In the genomic region with DNA sequence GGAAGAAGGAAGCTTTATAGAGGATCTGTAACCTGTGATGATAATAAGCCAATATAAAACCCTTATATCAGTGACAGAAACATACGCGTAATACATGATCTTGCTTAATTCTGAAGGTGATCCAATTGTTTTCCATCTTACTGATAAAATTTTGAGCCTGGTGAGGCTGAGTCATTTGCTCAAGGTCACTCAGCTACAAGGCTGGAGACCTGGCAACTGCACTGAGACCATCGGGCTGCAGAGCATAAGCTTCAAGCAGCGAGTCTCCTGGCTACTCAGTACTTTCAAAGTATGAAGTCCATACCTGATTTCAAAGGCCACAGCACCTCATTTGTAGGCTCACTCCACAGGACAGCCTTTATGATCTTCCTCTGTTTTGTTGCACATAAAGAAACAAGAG, we compare ENCODE assay signal across 18 mouse cellular contexts. TPM values are rescaled to one million over a fixed set of nuclear protein-coding genes. Genes with fewer than 3 reads are reported as not detected.
DNase-seq lines count a peak whose midpoint lies in the region.
"Had no signal": no experiment of that assay in that cellular context is flagged by ENCODE, and none has a peak within 500 bp of the region (broad histone marks: within the 10 kb centered on the region; RNA-seq: fewer than 3 reads in every experiment).

No protein-coding gene starts in this region.

- DNase-seq in adrenal gland, adult (ENCODE audit: inconsistent age in 2 of 2, low spot score in 1 of 2): peak; percentile 80 to 93
- no peak for DNase-seq in adrenal gland, postnatal 4 days (ENCODE audit: low spot score in 2 of 2)
- peak; percentile 62 for DNase-seq in ovary, adult 18-20 months (ENCODE audit: low spot score)
- DNase-seq in ovary, postnatal 14 days (ENCODE audit: low spot score): no peak
- peak; percentile 75 for DNase-seq in adrenal gland, adult 8-10 months
- DNase-seq in adrenal gland, postnatal 25 days: peak; percentile 36
- no peak for DNase-seq in cerebellum, postnatal 4 days (ENCODE audit: low spot score in 2 of 2)
- DNase-seq in lung, postnatal 25 days (ENCODE audit: low spot score): no peak
- DNase-seq: cerebellum, adult 11 months; cerebellum, adult 2 months; cerebellum, adult 9-11 months; cerebellum, postnatal 25 days; gastrocnemius, postnatal 10 days; gastrocnemius, postnatal 36 days; heart, postnatal 10 days; heart, postnatal 36 days; kidney, adult 11 months; kidney, adult 8-10 months had no signal

RNA-seq across cellular contexts. Expression of a gene that starts 17.8 kb away (rescaled TPM):
- 100 to 1,000 TPM; 200 to 226 TPM for total RNA-seq in adrenal gland, postnatal 4 days (2021)
- total RNA-seq in adrenal gland, adult 8-10 months (2022): 100 to 1,000 TPM; 177 to 269 (median 227) TPM
- 241 and 268 TPM in 2 replicates for total RNA-seq in adrenal gland, postnatal 25 days (2021)

RNA-seq across cellular contexts. Expression of a gene that starts 17.9 kb away (rescaled TPM):
- 10 to 100 TPM in 1 of 2 experiments, 1 to 10 TPM in 1; 8.5 to 10.2 TPM for total RNA-seq in adrenal gland, postnatal 4 days (2021)
- 10 to 100 TPM; 10.2 to 10.9 (median 10.7) TPM for total RNA-seq in adrenal gland, adult 8-10 months (2022)
- 7.9 and 12.0 TPM in 2 replicates for total RNA-seq in adrenal gland, postnatal 25 days (2021)

Comparison
In these comparisons a context has a peak if more than half of its experiments do, and no peak if none do; other contexts are left out.
1. DNase-seq: peak in adrenal gland, adult (2 of 2), ovary, adult 18-20 months (single experiment), adrenal gland, adult 8-10 months (single experiment) and adrenal gland, postnatal 25 days (single experiment); none in adrenal gland, postnatal 4 days (0 of 2), ovary, postnatal 14 days (single experiment), cerebellum, postnatal 4 days (0 of 2) and lung, postnatal 25 days (single experiment).